Mouse (Mus musculus) intestine, postnatal 0 days (tissue): ENCODE data around the gene Slc25a12. TPM values are rescaled to one million over a fixed set of nuclear protein-coding genes. Genes with fewer than 3 reads are reported as not detected.

Experiments
- ATAC-seq: fragments of 200-750 bp; cut with Nextera tagmentation; 2 replicates; pipeline ENCODE4 v1.8.0; 2017; ENCODE audit warnings: mild to moderate bottlenecking, moderate TSS enrichment, moderate library complexity
- H3K27ac ChIP-seq: fragments of 300-500 bp; sonication (generic); 2 replicates; pipeline ENCODE4 v1.5.1; 2014; ENCODE audit warnings: mild to moderate bottlenecking, low read depth, low read length, moderate library complexity
- H3K27me3 ChIP-seq: fragments of 300-500 bp; sonication (generic); replicated peaks from 2 replicates; pipeline ENCODE4 v1.6.1; 2014; ENCODE audit warnings: low read length, mixed read lengths; ENCODE audit not compliant: control insufficient read depth, insufficient read depth
- H3K36me3 ChIP-seq: fragments of 300-500 bp; sonication (generic); 2 replicates; pipeline ENCODE4 v1.6.1; 2014; ENCODE audit warnings: mild to moderate bottlenecking, moderate library complexity; ENCODE audit not compliant: control insufficient read depth, insufficient read depth
- H3K4me1 ChIP-seq: fragments of 300-500 bp; sonication (generic); replicated peaks from 2 replicates; pipeline ENCODE4 v1.6.1; 2014; ENCODE audit warnings: antibody characterized with exemption, low read length, mixed read lengths; ENCODE audit not compliant: control insufficient read depth, insufficient read depth
- H3K4me2 ChIP-seq: fragments of 300-500 bp; sonication (generic); replicated peaks from 2 replicates; pipeline ENCODE4 v1.6.1; 2014; ENCODE audit warnings: low read depth, mild to moderate bottlenecking, moderate library complexity
- H3K4me3 ChIP-seq: fragments of 300-500 bp; sonication (generic); 2 replicates; pipeline ENCODE4 v1.5.1; 2014; ENCODE audit warnings: low read depth, low read length
- H3K9ac ChIP-seq: fragments of 300-500 bp; sonication (generic); 2 replicates; pipeline ENCODE4 v1.6.1; 2014; ENCODE audit warnings: mild to moderate bottlenecking, low read depth, low read length
- H3K9me3 ChIP-seq: fragments of 300-500 bp; sonication (generic); 2 replicates; pipeline ENCODE4 v1.6.1; 2016; ENCODE audit warnings: mixed run types; ENCODE audit not compliant: control insufficient read depth
- CTCF ChIP-seq: sonication (generic); IDR thresholded peaks from 2 replicates; pipeline ENCODE4 v1.5.1; 2016; ENCODE audit warnings: low read depth, mild to moderate bottlenecking, control low read depth, antibody characterized with exemption, moderate library complexity
- WGBS: fragments of 180-500 bp; shearing (Covaris S2); extraction: QIAGEN DNeasy Blood & Tissue Kit; methylation state at CpG from one replicate; pipeline ENCODE4 v1.1.7; 2014; 5-methylcytosine and 5-hydroxymethylcytosine counted together
- polyA plus RNA-seq: library from polyadenylated mRNA; unstranded; fragments of >200 nt; fragmentation: Nextera tagmentation; extraction: Ambion mirVana; gene quantifications from 2 replicates; pipeline ENCODE4 v1.2.1, GENCODE M21; 2015

The Slc25a12 gene
- polyA plus RNA-seq, 1 experiment from 2014 or later = 14.9 TPM

GRCm38 (mm10) chr2:71368086-71368485 lies 537 bp upstream of the Slc25a12 start:
- H3K27ac ChIP-seq = no peak overlapping the region
- peak overlapping the region; percentile 86; the same call in 1 of the 2 replicates for H3K4me3 ChIP-seq
- TF ChIP-seq CTCF = no peak
- no peak for ATAC-seq
- H3K36me3 ChIP-seq = no peaks in the 10 kb centered on the region
- H3K4me2 ChIP-seq = peak overlapping the region; percentile 89
- no peaks in the 10 kb centered on the region; the same call in 1 of the 2 replicates for H3K4me1 ChIP-seq
- 45% methylated on average over 8 of the region's 8 CpGs for WGBS
- no peaks in the 10 kb centered on the region for H3K27me3 ChIP-seq
- H3K9ac ChIP-seq = no peak overlapping the region
- no peaks in the 10 kb centered on the region for H3K9me3 ChIP-seq

GRCm38 (mm10) chr2:71366618-71367124 lies 878 bp downstream of the Slc25a12 start:
- no peaks in the 10 kb centered on the region for H3K27me3 ChIP-seq
- no peaks in the 10 kb centered on the region for H3K36me3 ChIP-seq
- peak overlapping the region; percentile 89 for H3K4me2 ChIP-seq
- peak overlapping the region; percentile 86 for H3K4me3 ChIP-seq
- 1% methylated on average over 9 of the region's 9 CpGs for WGBS
- no peak for ATAC-seq
- H3K4me1 ChIP-seq = no peaks in the 10 kb centered on the region; the same call in 1 of the 2 replicates
- H3K9ac ChIP-seq = peak overlapping the region; percentile 57
- no peak overlapping the region for H3K27ac ChIP-seq
- no peak for TF ChIP-seq CTCF
- H3K9me3 ChIP-seq = no peaks in the 10 kb centered on the region

- Histone ChIP-seq H3K4me3 (no peak overlapping the region), H3K36me3 (no peaks in the 10 kb centered on the region), H3K9ac (no peak overlapping the region), H3K27ac (no peak overlapping the region), H3K27me3 (no peaks in the 10 kb centered on the region), H3K4me1 (no peaks in the 10 kb centered on the region), H3K9me3 (no peaks in the 10 kb centered on the region), H3K4me2 (no peak overlapping the region)
- TF ChIP-seq CTCF = no peak
- no peak for ATAC-seq
- 65% methylated on average over 1 of the region's 1 CpGs for WGBS
Measured at GRCm38 (mm10) chr2:71360192-71360591, 7.4 kb downstream of the Slc25a12 start.

GRCm38 (mm10) chr2:71358347-71358746 lies 9.2 kb downstream of the Slc25a12 start:
- H3K4me1 ChIP-seq = no peaks in the 10 kb centered on the region
- no peaks in the 10 kb centered on the region for H3K9me3 ChIP-seq
- H3K4me3 ChIP-seq = no peak overlapping the region
- WGBS = 92% methylated on average over 5 of the region's 5 CpGs
- H3K36me3 ChIP-seq = no peaks in the 10 kb centered on the region
- H3K27me3 ChIP-seq = no peaks in the 10 kb centered on the region
- ATAC-seq = no peak
- no peak overlapping the region for H3K4me2 ChIP-seq
- H3K27ac ChIP-seq = no peak overlapping the region
- no peak for TF ChIP-seq CTCF
- no peak overlapping the region for H3K9ac ChIP-seq

GRCm38 (mm10) chr2:71354055-71354425 lies 13.5 kb downstream of the Slc25a12 start:
- Histone ChIP-seq H3K9ac (no peak overlapping the region), H3K27me3 (no peaks in the 10 kb centered on the region), H3K27ac (no peak overlapping the region), H3K4me2 (no peak overlapping the region), H3K4me1 (no peaks in the 10 kb centered on the region), H3K4me3 (no peak overlapping the region), H3K9me3 (no peaks in the 10 kb centered on the region), H3K36me3 (no peaks in the 10 kb centered on the region)
- TF ChIP-seq CTCF = no peak
- 62% methylated on average over 5 of the region's 5 CpGs for WGBS
- no peak for ATAC-seq

- H3K9me3 ChIP-seq = no peaks in the 10 kb centered on the region
- no peak overlapping the region for H3K27ac ChIP-seq
- H3K36me3 ChIP-seq = no peaks in the 10 kb centered on the region
- no peak overlapping the region for H3K4me3 ChIP-seq
- no peak overlapping the region for H3K9ac ChIP-seq
- no peak overlapping the region for H3K4me2 ChIP-seq
- no peaks in the 10 kb centered on the region for H3K27me3 ChIP-seq
- H3K4me1 ChIP-seq = no peaks in the 10 kb centered on the region
- 63% methylated on average over 10 of the region's 10 CpGs for WGBS
- TF ChIP-seq CTCF = no peak
- no peak for ATAC-seq
Measured at GRCm38 (mm10) chr2:71353306-71354054, 14.1 kb downstream of the Slc25a12 start.
